Mouse (Mus musculus) kidney, adult 2 months (tissue): ENCODE results near the gene Pbld2.

Experiments used
- CTCF ChIP-seq: fragments of 200-500 bp; conservative IDR thresholded peaks from 2 replicates; pipeline ENCODE4 v1.5.1; 2011; ENCODE audit warnings: low read depth, mild to moderate bottlenecking, control low read depth, low read length, moderate library complexity, mixed read lengths; ENCODE audit not compliant: insufficient read depth, insufficient read length
- POLR2A ChIP-seq: fragments of 200-500 bp; IDR thresholded peaks from one replicate; pipeline ENCODE4 v1.6.1; 2011; ENCODE audit warnings: low read depth, low read length, control low read depth

- TF ChIP-seq CTCF: no peak
- no peak for TF ChIP-seq POLR2A
Observed at GRCm38 (mm10) chr10:63051267-63051666, 27.2 kb downstream of the Pbld2 start.
